Mouse (Mus musculus): ENCODE data around the gene Gm4559. TPM values are rescaled to one million over a fixed set of nuclear protein-coding genes. Genes with fewer than 3 reads are reported as not detected.
"Not testable (repeated sequence)": the region's sequence is repeated elsewhere in the genome, so short reads cannot be mapped to it uniquely, and the experiment has no call there.

The Gm4559 gene
- not detected in 2 replicates for polyA plus RNA-seq (2012; rRNA removed)

- H3K4me1 ChIP-seq (ENCODE audit: control insufficient read depth, insufficient read depth, low read length); H3K27ac ChIP-seq (ENCODE audit: control insufficient read depth, insufficient read depth, low read depth, low read length); H3K4me3 ChIP-seq (ENCODE audit: control insufficient read depth, low read depth, low read length); H3K36me3 ChIP-seq (ENCODE audit: control insufficient read depth, insufficient read depth, low read length); H3K27me3 ChIP-seq (ENCODE audit: control insufficient read depth, insufficient read depth, low read length): not testable (repeated sequence)
These were observed at the start of gene Gm4559 for GRCm38 (mm10) chr7:142274263-142274662. Gene Gm4559, minus strand, starts transcription at chr7:142274363.

- H3K4me3 ChIP-seq (ENCODE audit: control insufficient read depth, low read depth, low read length), result no peak overlapping the region
- no peak overlapping the region for H3K27ac ChIP-seq (ENCODE audit: control insufficient read depth, insufficient read depth, low read depth, low read length)
- no peaks in the 10 kb centered on the region for H3K4me1 ChIP-seq (ENCODE audit: control insufficient read depth, insufficient read depth, low read length)
- no peaks in the 10 kb centered on the region for H3K36me3 ChIP-seq (ENCODE audit: control insufficient read depth, insufficient read depth, low read length)
- TF ChIP-seq POLR2A (IDR thresholded peaks at IDR 0.05; ENCODE audit: control insufficient read depth, low read depth, low read length), result no peak
- TF ChIP-seq CTCF (IDR thresholded peaks at IDR 0.05; ENCODE audit: control insufficient read depth, insufficient read depth, insufficient replicate concordance, low read depth, low read length), result no peak
- no peaks in the 10 kb centered on the region for H3K27me3 ChIP-seq (ENCODE audit: control insufficient read depth, insufficient read depth, low read length)
These were observed 49.4 kb upstream of the Gm4559 start for GRCm38 (mm10) chr7:142323396-142324117.

- TF ChIP-seq POLR2A (IDR thresholded peaks at IDR 0.05; ENCODE audit: control insufficient read depth, low read depth, low read length), result no peak
- no peak for TF ChIP-seq CTCF (IDR thresholded peaks at IDR 0.05; ENCODE audit: control insufficient read depth, insufficient read depth, insufficient replicate concordance, low read depth, low read length)
- H3K4me1 ChIP-seq (ENCODE audit: control insufficient read depth, insufficient read depth, low read length), result no peaks in the 10 kb centered on the region
- H3K4me3 ChIP-seq (ENCODE audit: control insufficient read depth, low read depth, low read length), result no peak overlapping the region
- no peak overlapping the region for H3K27ac ChIP-seq (ENCODE audit: control insufficient read depth, insufficient read depth, low read depth, low read length)
- H3K27me3 ChIP-seq (ENCODE audit: control insufficient read depth, insufficient read depth, low read length), result no peaks in the 10 kb centered on the region
- H3K36me3 ChIP-seq (ENCODE audit: control insufficient read depth, insufficient read depth, low read length), result no peaks in the 10 kb centered on the region
These were observed 48.5 kb upstream of the Gm4559 start for GRCm38 (mm10) chr7:142322641-142323040.

GRCm38 (mm10) chr7:142321637-142322306 is 47.6 kb upstream of the Gm4559 start:
- not testable (repeated sequence) for H3K4me3 ChIP-seq (ENCODE audit: control insufficient read depth, low read depth, low read length); H3K4me1 ChIP-seq (ENCODE audit: control insufficient read depth, insufficient read depth, low read length); H3K27ac ChIP-seq (ENCODE audit: control insufficient read depth, insufficient read depth, low read depth, low read length); H3K36me3 ChIP-seq (ENCODE audit: control insufficient read depth, insufficient read depth, low read length); H3K27me3 ChIP-seq (ENCODE audit: control insufficient read depth, insufficient read depth, low read length)

GRCm38 (mm10) chr7:142320906-142321305 is 46.7 kb upstream of the Gm4559 start:
- H3K36me3 ChIP-seq (ENCODE audit: control insufficient read depth, insufficient read depth, low read length), result no peaks in the 10 kb centered on the region
- TF ChIP-seq CTCF (IDR thresholded peaks at IDR 0.05; ENCODE audit: control insufficient read depth, insufficient read depth, insufficient replicate concordance, low read depth, low read length) (no peak), POLR2A (IDR thresholded peaks at IDR 0.05; ENCODE audit: control insufficient read depth, low read depth, low read length) (no peak)
- H3K27me3 ChIP-seq (ENCODE audit: control insufficient read depth, insufficient read depth, low read length), result no peaks in the 10 kb centered on the region
- no peak overlapping the region for H3K4me3 ChIP-seq (ENCODE audit: control insufficient read depth, low read depth, low read length)
- H3K4me1 ChIP-seq (ENCODE audit: control insufficient read depth, insufficient read depth, low read length), result no peaks in the 10 kb centered on the region
- no peak overlapping the region for H3K27ac ChIP-seq (ENCODE audit: control insufficient read depth, insufficient read depth, low read depth, low read length)

GRCm38 (mm10) chr7:142319124-142319523 is 45.0 kb upstream of the Gm4559 start:
- no peaks in the 10 kb centered on the region for H3K27me3 ChIP-seq (ENCODE audit: control insufficient read depth, insufficient read depth, low read length)
- H3K4me1 ChIP-seq (ENCODE audit: control insufficient read depth, insufficient read depth, low read length), result no peaks in the 10 kb centered on the region
- no peaks in the 10 kb centered on the region for H3K36me3 ChIP-seq (ENCODE audit: control insufficient read depth, insufficient read depth, low read length)
- no peak overlapping the region for H3K4me3 ChIP-seq (ENCODE audit: control insufficient read depth, low read depth, low read length)
- no peak overlapping the region for H3K27ac ChIP-seq (ENCODE audit: control insufficient read depth, insufficient read depth, low read depth, low read length)
- no peak for TF ChIP-seq CTCF (IDR thresholded peaks at IDR 0.05; ENCODE audit: control insufficient read depth, insufficient read depth, insufficient replicate concordance, low read depth, low read length)
- no peak for TF ChIP-seq POLR2A (IDR thresholded peaks at IDR 0.05; ENCODE audit: control insufficient read depth, low read depth, low read length)

- no peak overlapping the region for H3K27ac ChIP-seq (ENCODE audit: control insufficient read depth, insufficient read depth, low read depth, low read length)
- no peaks in the 10 kb centered on the region for H3K4me1 ChIP-seq (ENCODE audit: control insufficient read depth, insufficient read depth, low read length)
- H3K27me3 ChIP-seq (ENCODE audit: control insufficient read depth, insufficient read depth, low read length), result no peaks in the 10 kb centered on the region
- H3K4me3 ChIP-seq (ENCODE audit: control insufficient read depth, low read depth, low read length), result no peak overlapping the region
- H3K36me3 ChIP-seq (ENCODE audit: control insufficient read depth, insufficient read depth, low read length), result no peaks in the 10 kb centered on the region
- TF ChIP-seq POLR2A (IDR thresholded peaks at IDR 0.05; ENCODE audit: control insufficient read depth, low read depth, low read length), result no peak
- no peak for TF ChIP-seq CTCF (IDR thresholded peaks at IDR 0.05; ENCODE audit: control insufficient read depth, insufficient read depth, insufficient replicate concordance, low read depth, low read length)
These were observed 43.1 kb upstream of the Gm4559 start for GRCm38 (mm10) chr7:142317216-142317615.
